Mouse (Mus musculus) erythroid progenitor cell, adult 5-6 weeks (primary cell): ENCODE measurements around the gene Alk. TPM values are rescaled to one million over a fixed set of nuclear protein-coding genes. Genes with fewer than 3 reads are reported as not detected.
"Not testable (repeated sequence)": the region's sequence is repeated elsewhere in the genome, so short reads cannot be mapped to it uniquely, and the experiment has no call there.

Source experiments
- ATAC-seq: replicated peaks from 2 replicates; pipeline ENCODE4 v1.8.0; 2016; ENCODE audit warnings: moderate number of reproducible peaks, mild to moderate bottlenecking, moderate TSS enrichment, inconsistent platforms; ENCODE audit not compliant: poor library complexity, low FRiP score, severe bottlenecking
- total RNA-seq, 2 experiments: library from RNA; stranded (forward) in 1 of 2; stranded (reverse) in 1 of 2; fragments of 150-400 nt in 1 of 2; fragments of 186-747, 209-891 nt in 1 of 2; gene quantifications; 2 replicates each; pipeline versions ENCODE4 v1.2.3 to v1.2.4; 2015 to 2017; ENCODE audit warnings: low replicate concordance in 2 of 2

The Alk gene
- total RNA-seq, 2 experiments from 2014 or later, result not detected

DNA sequence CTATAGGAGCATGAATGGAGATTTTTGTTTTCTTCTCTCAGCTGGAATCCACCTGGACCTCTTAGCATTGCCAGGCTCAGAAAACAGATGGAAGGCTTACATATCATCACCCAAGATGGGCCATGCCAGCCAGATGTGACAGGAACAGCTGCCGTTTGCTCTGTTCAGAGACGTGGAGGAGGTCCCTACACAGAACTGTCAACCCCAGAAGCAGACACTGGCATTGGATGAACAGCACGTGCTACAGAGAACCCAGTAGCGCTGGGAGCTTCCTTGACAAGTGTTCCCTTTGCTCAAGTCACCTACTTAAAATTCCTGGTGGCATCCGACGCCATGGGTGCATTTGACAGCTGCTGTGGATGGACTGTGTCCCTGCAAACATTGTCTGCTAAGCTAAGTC is 72.2 kb downstream of the Alk start:
- no peak for ATAC-seq

DNA sequence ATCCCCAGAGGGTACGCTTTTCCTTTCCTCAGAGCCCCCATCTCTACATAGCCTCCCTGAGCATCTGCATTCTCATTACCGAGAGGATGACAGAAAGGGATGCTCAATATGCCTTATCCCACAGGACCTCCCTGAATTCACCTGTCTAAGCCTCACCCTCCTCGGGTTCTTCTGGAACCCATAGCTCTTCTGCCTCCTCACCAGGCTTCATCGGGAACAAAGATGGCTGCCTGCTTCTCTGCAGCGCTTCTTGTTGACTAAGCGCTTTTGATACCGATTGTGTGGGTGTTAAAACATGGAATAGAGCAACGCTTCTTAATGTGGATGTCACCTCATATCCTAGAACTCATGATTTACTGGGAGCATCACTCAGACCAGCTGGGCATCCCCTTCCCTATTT is 75.9 kb downstream of the Alk start:
- ATAC-seq, result no peak

DNA sequence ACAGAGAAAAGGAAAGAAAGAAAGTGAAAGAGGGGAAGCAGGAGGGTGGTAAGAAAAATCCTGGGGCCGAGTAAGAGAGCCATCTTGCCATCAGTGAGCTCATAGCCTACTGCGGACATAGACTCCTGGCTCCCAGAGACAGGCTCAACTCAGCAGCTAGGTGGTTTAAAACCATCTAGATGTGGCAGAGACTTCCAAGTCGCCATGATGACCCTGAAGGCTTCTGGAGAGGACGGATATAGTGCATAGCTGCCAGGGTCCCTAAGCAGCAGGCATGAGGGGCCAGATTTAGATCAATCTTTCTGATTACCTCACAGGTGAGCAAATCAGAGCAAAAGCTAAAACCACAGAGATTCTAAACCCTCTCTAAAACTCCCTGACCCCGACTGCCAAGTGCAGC is 76.9 kb downstream of the Alk start:
- ATAC-seq, result no peak

DNA sequence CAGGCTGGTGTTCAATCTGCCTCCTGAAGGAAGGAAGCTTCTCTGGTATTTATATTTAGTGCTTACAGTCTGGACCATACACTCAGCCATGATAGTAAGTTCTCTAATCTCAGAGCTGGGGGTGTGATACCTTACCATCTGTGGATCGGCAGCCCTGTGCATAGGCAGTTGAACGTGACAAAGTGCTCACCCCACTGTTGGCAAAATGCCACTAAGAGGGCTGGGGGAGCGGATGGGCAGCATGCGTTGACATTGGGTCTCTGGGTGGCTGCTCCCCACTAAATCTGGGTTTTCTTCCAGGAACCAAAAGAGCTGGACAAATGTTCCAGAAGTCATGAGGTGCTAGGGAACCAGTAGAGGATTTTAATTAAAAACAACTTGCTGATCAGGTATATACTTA is 78.1 kb downstream of the Alk start:
- no peak for ATAC-seq

DNA sequence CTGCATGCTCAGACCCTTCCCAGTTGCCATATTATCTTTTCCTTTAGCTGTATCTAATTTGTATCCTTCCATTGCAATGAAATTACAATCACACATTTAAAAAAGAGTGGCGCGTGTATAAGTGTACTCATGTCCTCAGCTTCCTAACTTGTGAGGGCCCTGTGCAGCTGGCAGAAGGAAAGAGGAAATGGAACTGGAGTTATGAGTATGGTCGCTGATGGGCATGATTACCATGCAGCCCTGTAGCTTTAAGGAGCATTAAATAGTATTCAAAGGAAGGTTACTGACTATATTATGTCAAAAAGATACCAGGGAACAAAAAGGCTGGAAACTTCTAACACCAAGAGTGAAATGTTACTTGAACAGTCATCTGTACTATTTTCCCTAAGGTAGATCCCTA is 79.6 kb downstream of the Alk start:
- ATAC-seq, result no peak

DNA sequence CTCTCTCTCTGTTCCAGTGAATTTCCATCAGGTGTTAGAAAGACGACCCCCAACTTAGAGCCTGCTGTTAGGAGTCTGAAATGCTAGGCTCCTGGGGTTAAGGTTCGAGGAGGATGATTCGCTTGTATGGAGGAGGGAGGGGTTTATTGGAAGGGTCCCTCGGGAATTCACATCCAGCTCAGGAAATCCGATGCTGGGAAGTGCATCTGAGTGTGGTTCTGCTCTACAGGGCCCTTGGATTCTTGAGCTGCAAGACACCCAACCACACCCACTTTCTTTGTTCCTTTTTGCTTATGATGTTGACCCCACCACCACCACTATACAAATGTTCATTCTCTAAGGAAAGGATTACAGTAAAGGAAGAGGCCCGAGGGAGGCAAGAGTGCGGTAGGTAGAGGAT is 81.4 kb downstream of the Alk start:
- ATAC-seq, result no peak

DNA sequence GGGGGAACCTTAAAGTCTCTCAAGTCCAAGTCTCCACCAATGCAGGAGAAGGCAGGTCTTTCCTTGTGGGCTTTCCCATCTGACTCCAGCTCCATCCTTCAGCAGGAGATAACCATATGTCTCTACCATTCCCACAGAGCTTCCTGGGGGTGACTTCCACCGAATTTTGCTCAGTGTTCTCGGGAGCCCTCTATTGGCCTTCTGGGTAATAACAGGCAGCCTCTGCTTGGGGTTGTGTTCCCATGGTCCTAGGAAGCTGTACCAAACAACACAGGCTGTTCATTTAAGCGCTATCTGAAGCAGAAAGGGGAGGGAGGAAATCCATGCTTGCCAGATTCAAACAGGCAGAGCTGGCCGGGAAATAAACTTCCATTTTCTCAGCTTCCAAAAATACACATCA is 82.0 kb downstream of the Alk start:
- ATAC-seq, result no peak

DNA sequence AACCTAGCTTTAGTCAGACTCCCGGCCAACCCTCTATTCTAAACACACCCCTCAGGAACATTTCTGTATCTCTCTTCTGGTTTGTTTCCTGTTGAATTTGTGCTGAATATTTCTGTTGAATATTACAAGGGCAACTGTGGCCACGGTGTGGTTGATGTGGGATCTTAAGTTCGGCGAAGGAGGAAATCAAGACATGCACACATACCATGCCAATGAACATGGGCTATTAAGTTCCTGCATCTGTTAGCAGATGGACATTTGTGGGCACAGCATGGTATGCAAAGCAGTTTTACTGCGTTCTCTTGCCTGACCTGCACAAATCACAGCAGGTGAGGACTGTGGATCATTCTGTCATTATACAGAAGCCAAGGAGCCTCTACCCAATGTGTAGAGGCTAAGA is 83.1 kb downstream of the Alk start:
- ATAC-seq, result no peak

DNA sequence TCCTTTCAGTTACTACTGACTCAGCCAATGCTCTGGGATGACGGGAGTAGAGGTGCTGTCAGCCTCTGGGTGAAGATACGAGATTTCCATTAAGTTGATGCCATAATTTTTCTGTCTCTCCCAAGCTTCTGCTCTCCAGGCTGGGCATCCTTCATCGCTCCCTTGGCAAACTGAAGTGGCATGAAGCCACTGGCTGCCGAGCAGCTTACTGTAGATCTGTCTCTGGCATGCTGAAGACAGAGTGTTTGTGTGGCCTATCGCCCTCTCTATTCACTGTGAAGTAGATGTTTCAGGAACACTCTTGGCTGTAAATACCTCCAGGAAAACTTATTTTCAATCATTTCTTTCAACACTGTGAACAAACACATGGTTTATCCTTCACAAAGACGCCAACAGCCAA is 93.7 kb downstream of the Alk start:
- no peak for ATAC-seq

DNA sequence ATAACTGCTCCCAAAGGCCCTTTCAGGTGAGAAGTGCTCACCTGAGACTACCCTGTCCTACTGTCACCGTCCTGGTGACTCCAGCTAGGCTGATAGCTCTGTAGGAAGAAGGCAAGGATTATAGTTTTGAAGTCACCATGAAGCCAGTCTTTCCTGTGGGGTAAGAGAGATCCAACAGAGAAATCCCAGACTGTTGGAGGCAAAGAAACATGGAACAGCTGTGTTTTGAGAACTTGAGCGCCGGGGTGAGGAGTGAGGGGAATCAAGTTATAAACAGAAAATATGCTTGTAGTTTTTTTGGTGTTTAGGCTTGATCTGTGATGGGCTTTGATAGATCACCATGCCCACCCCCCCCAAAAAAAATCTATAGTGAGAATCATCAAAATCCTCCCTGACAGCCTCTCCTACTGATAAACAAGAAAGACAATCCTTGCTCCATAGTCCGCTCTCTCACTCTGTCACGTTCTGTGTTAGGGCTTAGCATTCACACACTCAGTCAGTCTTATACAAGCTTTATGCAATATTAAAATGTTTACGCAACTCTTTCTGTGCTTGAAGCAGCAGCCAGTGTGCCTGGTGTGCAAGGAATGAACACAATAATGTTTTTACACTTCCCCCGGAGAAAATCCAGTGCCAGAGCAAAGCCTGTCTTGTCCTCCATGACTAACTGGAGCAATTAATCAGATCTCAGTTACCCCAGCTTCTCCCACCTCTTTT is 95.6 kb downstream of the Alk start:
- no peak for ATAC-seq

DNA sequence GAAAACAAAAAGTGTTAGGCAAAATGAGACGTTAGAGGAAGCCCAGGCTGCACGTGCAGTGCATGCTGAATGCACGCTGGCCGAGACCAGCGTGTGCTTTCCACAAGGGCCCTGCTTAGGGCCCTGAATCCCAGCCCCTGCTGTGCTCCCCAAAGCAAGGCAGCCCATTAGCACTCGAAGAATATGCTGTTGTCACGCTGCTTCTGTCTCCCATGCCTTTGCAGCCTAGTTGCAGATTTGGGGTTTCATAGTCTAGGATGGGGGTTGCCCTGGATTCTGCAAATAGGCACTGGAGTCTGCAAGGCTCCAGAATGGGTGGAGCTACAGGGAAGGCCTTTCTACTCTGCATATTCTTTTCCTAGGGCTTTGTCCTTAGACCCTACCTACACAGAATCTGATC is 99.2 kb downstream of the Alk start:
- no peak for ATAC-seq

DNA sequence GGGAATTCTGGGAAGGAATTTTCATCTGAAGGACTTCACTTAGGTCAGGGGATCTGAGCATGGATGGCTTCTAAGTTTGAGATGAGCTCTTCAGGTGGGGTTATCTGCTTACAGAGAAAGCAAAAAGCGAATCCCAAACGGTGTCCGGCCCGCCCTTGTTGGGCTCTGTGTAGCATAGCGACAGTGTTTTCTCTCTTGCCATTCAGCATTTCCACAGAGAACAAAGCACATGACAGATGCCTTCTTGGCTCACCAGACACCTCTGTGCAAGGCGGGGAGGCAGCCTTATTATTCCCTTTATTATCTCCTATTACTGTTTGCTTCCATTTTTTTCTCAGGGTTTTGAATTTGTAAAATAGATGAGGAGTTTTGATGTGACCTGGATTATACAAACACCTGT is 99.8 kb downstream of the Alk start:
- ATAC-seq, result no peak

DNA sequence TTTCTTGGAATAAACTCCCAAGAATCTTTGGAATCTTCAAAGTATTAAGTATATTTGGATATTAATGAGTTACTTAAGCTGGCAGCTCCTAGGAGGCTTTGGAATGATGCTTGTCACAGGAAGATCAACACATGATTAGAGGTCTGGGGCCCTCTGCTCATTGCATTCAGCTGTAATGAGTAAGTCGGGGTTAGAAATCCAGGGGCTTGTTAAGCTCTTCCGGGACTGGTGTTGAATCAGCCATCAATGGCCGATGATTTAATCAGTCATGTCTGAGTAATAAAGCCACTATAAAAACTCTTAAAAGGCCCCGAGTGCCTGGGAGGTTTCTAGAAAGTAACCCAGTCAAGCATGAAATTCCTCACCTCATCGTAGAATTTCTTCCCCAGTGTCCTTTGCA is 109.0 kb downstream of the Alk start:
- ATAC-seq, result no peak

DNA sequence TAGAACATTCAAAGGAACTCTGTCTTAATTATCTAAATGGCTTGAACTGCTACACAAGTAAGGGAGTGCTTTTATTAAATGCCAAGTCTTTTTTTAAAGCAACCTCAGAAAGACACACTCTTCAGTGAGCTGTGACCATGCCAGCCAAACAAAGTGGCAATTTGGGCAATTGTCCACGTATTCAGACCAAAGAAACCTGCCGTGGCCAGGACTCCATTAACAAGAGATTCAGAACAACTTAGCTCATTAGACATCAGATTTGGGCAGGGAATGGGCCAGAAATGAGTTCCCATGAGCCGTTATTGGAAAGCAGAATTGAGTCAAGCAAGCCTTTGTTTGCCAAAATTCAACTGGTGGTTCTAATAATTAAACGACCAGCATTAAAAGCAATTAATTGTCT is 118.8 kb downstream of the Alk start:
- ATAC-seq, result no peak

DNA sequence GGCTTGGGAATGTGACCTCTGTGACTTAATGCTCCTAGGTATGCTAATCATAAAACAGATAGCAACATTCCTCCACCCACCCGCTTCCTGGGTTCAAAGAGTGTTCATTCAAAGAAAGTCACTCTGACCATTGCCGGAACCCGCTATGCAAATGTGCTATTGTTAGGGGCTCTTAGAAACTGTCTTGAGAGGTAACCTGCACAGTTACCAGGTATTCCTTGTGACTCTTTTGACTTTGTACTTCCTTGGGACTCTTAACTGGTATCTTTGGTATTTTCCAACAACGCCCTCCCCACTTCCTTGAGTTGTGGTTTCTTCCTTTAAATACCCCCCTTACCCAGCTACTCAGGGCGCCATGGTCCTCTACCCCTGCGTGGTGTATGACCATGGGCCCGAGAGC is 125.2 kb downstream of the Alk start:
- ATAC-seq, result not testable (repeated sequence)

DNA sequence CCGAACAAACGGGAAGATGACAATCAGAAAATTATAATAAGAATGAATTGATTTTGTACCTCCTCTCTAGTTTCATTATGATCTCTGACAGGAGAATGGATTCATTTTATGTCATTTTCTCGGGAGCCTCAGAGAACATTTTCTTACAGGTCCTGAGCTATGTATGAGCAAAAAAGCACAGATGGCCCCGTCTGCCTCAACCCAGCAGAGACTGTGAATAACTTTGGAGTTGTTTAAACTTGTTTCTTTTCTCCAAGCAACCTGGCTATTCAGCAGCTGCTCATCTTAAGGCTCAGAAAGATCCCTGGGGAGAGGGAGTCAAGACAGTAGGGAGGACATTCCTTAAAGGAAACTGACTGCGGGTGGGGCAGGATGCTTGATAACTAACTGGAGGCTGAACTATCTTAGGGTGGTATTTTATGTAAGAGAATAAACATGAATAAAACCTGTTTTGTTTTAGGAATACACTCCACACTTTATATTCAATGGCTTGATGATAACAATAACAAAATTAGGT is 126.5 kb downstream of the Alk start:
- ATAC-seq, result no peak

DNA sequence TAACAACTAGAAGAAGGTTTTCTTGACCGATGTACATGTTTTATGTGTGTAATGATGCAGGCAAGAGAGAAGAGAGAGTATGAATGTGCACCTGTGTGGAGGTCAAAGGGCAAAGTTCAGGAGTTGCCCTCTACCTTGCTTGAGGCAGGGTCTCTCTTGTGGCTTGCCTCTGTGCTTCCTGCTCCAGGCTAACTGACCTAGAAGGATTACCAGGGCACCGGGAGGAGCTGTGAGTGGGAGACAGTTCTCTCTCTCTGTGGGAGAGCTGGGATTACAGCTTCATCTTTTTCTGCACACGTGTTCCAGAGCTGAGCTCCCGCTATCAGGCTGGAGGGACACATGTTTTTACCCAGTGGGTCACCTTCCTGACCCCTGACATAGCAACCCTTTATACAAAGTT is 127.5 kb downstream of the Alk start:
- no peak for ATAC-seq

DNA sequence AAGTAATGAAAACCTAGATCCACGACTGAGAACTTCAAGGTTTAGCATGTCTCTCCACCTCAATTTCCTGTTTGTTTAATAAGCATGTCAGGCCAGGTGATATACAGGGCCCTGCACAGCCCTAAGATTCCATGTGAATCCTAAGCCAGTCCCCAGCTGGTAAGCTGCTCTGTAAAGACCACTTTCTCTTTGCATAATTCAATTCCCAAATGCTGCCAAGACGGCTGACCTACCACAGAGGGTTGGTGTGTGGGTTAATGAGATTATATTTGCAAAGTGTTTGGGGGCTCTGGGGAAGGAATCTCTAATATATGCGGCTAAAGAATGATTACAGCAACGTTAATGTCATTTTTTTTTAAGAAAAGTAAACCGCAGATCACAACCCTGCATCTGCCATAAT is 130.3 kb downstream of the Alk start:
- no peak for ATAC-seq

DNA sequence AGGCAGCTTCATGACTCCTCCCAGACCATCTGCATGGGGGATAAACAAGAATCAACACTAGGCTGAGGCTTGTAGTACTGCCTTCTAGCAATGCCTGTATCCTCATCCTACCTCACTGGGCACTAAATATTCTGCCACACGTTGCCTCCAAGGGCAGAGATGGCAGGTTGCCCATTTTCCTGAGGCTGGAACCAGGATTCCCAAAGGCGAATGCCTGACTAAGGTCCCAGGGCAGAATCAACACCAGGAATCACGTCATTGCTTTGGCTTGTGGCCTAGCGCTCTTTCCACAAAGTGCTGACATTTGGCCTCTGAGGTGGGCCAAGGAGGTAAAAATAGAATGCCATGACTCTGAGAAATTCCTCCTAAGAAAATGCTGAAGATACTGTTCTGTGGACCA is 155.9 kb downstream of the Alk start:
- no peak for ATAC-seq

DNA sequence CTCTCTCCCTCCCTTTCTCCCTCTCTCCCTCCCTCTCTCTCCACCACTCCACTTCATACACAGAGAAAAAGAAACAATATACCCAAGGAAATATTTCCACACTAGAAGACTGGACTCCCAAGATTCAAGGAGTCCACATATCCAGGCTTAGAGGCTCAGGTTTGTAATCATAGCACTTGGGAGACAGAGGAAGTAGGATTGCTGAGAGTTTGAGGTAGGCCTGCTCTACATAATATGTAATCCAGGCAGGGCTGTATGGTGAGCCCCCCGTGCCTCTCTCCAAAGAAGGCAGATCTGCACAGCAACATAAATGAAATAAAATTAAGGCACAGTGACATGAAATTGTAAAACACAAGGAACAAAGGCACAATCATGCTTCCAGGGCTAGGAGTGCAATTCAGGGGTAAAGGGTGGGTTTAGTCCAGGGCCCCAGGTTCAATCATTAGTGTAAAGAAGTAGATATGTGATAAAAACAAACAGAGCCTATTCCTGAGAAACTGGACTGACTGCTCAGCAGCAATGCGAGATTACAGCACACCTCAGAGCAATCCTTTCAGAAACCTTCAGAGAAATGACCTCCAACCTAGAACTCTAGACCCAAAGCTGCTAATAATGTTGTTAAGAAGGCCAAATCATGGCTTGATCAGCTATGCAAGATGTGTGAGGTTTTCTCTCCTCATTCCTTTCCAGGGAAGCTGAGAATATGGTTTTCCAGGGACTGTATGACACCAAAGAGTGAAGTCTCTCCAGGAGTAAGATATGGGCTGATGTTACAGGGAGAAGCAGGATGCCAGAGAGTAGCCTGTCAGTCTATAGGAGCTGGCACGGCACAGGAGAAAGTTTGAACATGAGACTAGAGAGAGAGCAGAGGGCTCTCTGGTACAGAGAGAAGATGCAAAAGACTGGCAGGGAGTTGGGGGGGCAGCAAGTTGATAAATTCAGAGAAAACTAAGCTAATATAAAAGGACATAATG is 158.9 kb downstream of the Alk start:
- no peak for ATAC-seq

DNA sequence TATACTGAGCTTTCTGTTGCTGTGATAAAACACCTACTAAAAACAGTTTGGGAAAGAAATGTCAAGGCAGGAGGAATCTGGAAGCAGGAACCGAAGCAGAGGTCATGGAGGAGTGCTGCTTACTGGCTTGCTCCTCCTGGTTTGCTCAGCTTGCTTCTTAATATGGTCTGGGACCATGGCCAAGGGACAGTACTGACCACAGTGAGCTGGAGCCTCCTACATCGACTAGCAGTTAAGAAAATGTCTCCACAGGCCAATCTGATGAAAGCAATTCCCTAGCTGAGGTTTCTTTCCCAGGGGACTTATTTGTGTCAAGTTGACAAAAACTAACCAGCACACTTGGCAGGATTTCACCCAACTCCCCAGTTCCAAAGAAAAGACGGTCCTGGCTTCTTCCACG is 187.0 kb downstream of the Alk start:
- ATAC-seq, result no peak
